Mouse (Mus musculus): ENCODE results near the gene Gm6803. TPM values are rescaled to one million over a fixed set of nuclear protein-coding genes. Genes with fewer than 3 reads are reported as not detected.

Gene Gm6803
- not detected for polyA plus RNA-seq (2014; fragmentation: Illumina TruSeq; extraction: RNeasy Lipid Tissue Mini Kit (QIAGEN cat#74804); ENCODE audit: low read depth, low replicate concordance)

GRCm38 (mm10) chr12:88018671-88019070 is at the start of gene Gm6803:
Gene Gm6803 (minus strand): TSS chr12:88018771.

GRCm38 (mm10) chr12:88026704-88027103 is 8.1 kb upstream of the Gm6803 start, which contains the start of gene Gm2056:
Gene Gm2056 (plus strand): TSS chr12:88027004.

GRCm38 (mm10) chr12:88011548-88011947 is 7.0 kb downstream of the Gm6803 start, which contains the start of gene Gm2075:
Gene Gm2075 (plus strand): TSS chr12:88011848.

Other genes starting within 250 kb of the Gm6803 start
- not detected for gene Gm21319, start 243.0 kb downstream of the Gm6803 start, polyA plus RNA-seq (2014; fragmentation: Illumina TruSeq; extraction: RNeasy Lipid Tissue Mini Kit (QIAGEN cat#74804); ENCODE audit: low read depth, low replicate concordance)
- gene Gm21936, start 223.3 kb downstream of the Gm6803 start, polyA plus RNA-seq (2014; fragmentation: Illumina TruSeq; extraction: RNeasy Lipid Tissue Mini Kit (QIAGEN cat#74804); ENCODE audit: low read depth, low replicate concordance), result not detected
- gene BB287469, start 202.2 kb downstream of the Gm6803 start, polyA plus RNA-seq (2014; fragmentation: Illumina TruSeq; extraction: RNeasy Lipid Tissue Mini Kit (QIAGEN cat#74804); ENCODE audit: low read depth, low replicate concordance), result 10.9 TPM
- not detected for gene Gm2001, start 176.4 kb downstream of the Gm6803 start, polyA plus RNA-seq (2014; fragmentation: Illumina TruSeq; extraction: RNeasy Lipid Tissue Mini Kit (QIAGEN cat#74804); ENCODE audit: low read depth, low replicate concordance)
- gene Gm2016, start 144.7 kb downstream of the Gm6803 start, polyA plus RNA-seq (2014; fragmentation: Illumina TruSeq; extraction: RNeasy Lipid Tissue Mini Kit (QIAGEN cat#74804); ENCODE audit: low read depth, low replicate concordance), result not detected
- not detected for gene Gm2022, start 123.4 kb downstream of the Gm6803 start, polyA plus RNA-seq (2014; fragmentation: Illumina TruSeq; extraction: RNeasy Lipid Tissue Mini Kit (QIAGEN cat#74804); ENCODE audit: low read depth, low replicate concordance)
- not detected for gene Gm2035, start 98.9 kb downstream of the Gm6803 start, polyA plus RNA-seq (2014; fragmentation: Illumina TruSeq; extraction: RNeasy Lipid Tissue Mini Kit (QIAGEN cat#74804); ENCODE audit: low read depth, low replicate concordance)
- not detected for gene Gm2042, start 64.7 kb downstream of the Gm6803 start, polyA plus RNA-seq (2014; fragmentation: Illumina TruSeq; extraction: RNeasy Lipid Tissue Mini Kit (QIAGEN cat#74804); ENCODE audit: low read depth, low replicate concordance)
- gene Gm2075, start 6.9 kb downstream of the Gm6803 start, polyA plus RNA-seq (2014; fragmentation: Illumina TruSeq; extraction: RNeasy Lipid Tissue Mini Kit (QIAGEN cat#74804); ENCODE audit: low read depth, low replicate concordance), result not detected
- 3.3 TPM for gene Gm2056, start 8.2 kb upstream of the Gm6803 start, polyA plus RNA-seq (2014; fragmentation: Illumina TruSeq; extraction: RNeasy Lipid Tissue Mini Kit (QIAGEN cat#74804); ENCODE audit: low read depth, low replicate concordance)
- gene Gm16368, start 64.9 kb upstream of the Gm6803 start, polyA plus RNA-seq (2014; fragmentation: Illumina TruSeq; extraction: RNeasy Lipid Tissue Mini Kit (QIAGEN cat#74804); ENCODE audit: low read depth, low replicate concordance), result not detected
- gene Gm10436, start 163.3 kb upstream of the Gm6803 start, polyA plus RNA-seq (2014; fragmentation: Illumina TruSeq; extraction: RNeasy Lipid Tissue Mini Kit (QIAGEN cat#74804); ENCODE audit: low read depth, low replicate concordance), result not detected
- not detected for gene Gm8332, start 231.3 kb upstream of the Gm6803 start, polyA plus RNA-seq (2014; fragmentation: Illumina TruSeq; extraction: RNeasy Lipid Tissue Mini Kit (QIAGEN cat#74804); ENCODE audit: low read depth, low replicate concordance)

Data from testis, adult 10 weeks (tissue).